In genomic region chr10:123110548-123110947, GRCm38 (mm10) we compare ENCODE assay signal across 15 mouse cellular contexts. TPM values are rescaled to one million over a fixed set of nuclear protein-coding genes. Genes with fewer than 3 reads are reported as not detected.
DNase-seq lines count a peak whose midpoint lies in the region; ATAC-seq lines count a peak whose summit lies in the region.
"Had no signal": no experiment of that assay in that cellular context is flagged by ENCODE, and none has a peak within 500 bp of the region (broad histone marks: within the 10 kb centered on the region; RNA-seq: fewer than 3 reads in every experiment).

No protein-coding gene starts in this region.

- H3K4me3 ChIP-seq in heart, embryonic 12.5 days = no peak overlapping the region
- peak overlapping the region; percentile 21 for H3K4me3 ChIP-seq in megakaryocyte, embryonic 14.5 days (replicated peaks)
- H3K4me3 ChIP-seq: heart, embryonic 10.5 days had no signal

- intact Hi-C loops in heart, postnatal 25 days (cut with DNase I) = no loop called here

- DNase-seq in heart, postnatal 25 days (ENCODE audit: low spot score) = no peak
- peak; percentile 8 for DNase-seq in embryo, embryonic 11 days
- DNase-seq in lung, postnatal 36 days = peak; percentile 10
- no peak for DNase-seq in cerebellum, postnatal 25 days
- no peak for DNase-seq in kidney, adult 11 months
- DNase-seq: adrenal gland, postnatal 36 days; gastrocnemius, postnatal 10 days; heart, postnatal 4 days; kidney, postnatal 25 days had no signal

- H3K27ac ChIP-seq in heart, embryonic 12.5 days (ENCODE audit: poor library complexity, severe bottlenecking) = no peak overlapping the region
- H3K27ac ChIP-seq: heart, embryonic 10.5 days had no signal

- H3K4me1 ChIP-seq in heart, embryonic 12.5 days (replicated peaks) = no peaks in the 10 kb centered on the region
- no peaks in the 10 kb centered on the region for H3K4me1 ChIP-seq in megakaryocyte, embryonic 14.5 days
- H3K4me1 ChIP-seq: heart, embryonic 10.5 days had no signal

- H3K9ac ChIP-seq in heart, embryonic 12.5 days = no peak overlapping the region

- peak; percentile 36; the same call in 1 of the 2 replicates for ATAC-seq in heart, embryonic 12.5 days (ENCODE audit: insufficient number of reproducible peaks, low FRiP score)
- ATAC-seq in megakaryocyte, adult 5-6 weeks (ENCODE audit: poor library complexity, severe bottlenecking) = no peak
- ATAC-seq: CD4-positive, CD25-positive, alpha-beta regulatory T cell, adult 4 months; inflammation-experienced regulatory T-cells, adult 6 months had no signal

- H3K4me2 ChIP-seq in heart, embryonic 12.5 days = no peak overlapping the region

- WGBS in heart, embryonic 12.5 days = 76% methylated on average over 11 of the region's 11 CpGs

- no peaks in the 10 kb centered on the region for H3K9me3 ChIP-seq in heart, embryonic 12.5 days (replicated peaks)
- H3K9me3 ChIP-seq in megakaryocyte, embryonic 14.5 days = no peaks in the 10 kb centered on the region
- H3K9me3 ChIP-seq: heart, embryonic 10.5 days had no signal

- peaks cover 32% of the 10 kb centered on the region for H3K36me3 ChIP-seq in heart, embryonic 12.5 days
- H3K36me3 ChIP-seq in megakaryocyte, embryonic 14.5 days (replicated peaks; ENCODE audit: low read length) = peaks cover 76% of the 10 kb centered on the region

- H3K27me3 ChIP-seq in heart, embryonic 12.5 days (replicated peaks) = no peaks in the 10 kb centered on the region
- H3K27me3 ChIP-seq in megakaryocyte, embryonic 14.5 days (replicated peaks) = no peaks in the 10 kb centered on the region

RNA-seq across cellular contexts. Expression of gene Mon2, which starts 34.2 kb away (rescaled TPM):
- polyA plus RNA-seq in heart, embryonic 12.5 days (2016; fragmentation: Nextera tagmentation; extraction: Ambion mirVana) = 35.9 and 39.9 TPM in 2 replicates
- total RNA-seq in heart, postnatal 25 days (2021) = 10 to 100 TPM; 38.1 to 38.4 TPM
- 3.6 and 4.7 TPM in 2 replicates for polyA plus RNA-seq in megakaryocyte, embryonic 14.5 days (2012; ENCODE audit: insufficient read depth, low replicate concordance)
- 36.0 and 43.7 TPM in 2 replicates for total RNA-seq in megakaryocyte, adult 5-6 weeks (2015)
- total RNA-seq in megakaryocyte, adult 5-6 weeks (2017) = 42.9 and 54.4 TPM in 2 replicates

Comparison
In these comparisons a context has a peak if more than half of its experiments do, and no peak if none do; other contexts are left out.
1. DNase-seq: peak in embryo, embryonic 11 days (single experiment) and lung, postnatal 36 days (single experiment); none in heart, postnatal 25 days (single experiment), cerebellum, postnatal 25 days (0 of 2) and kidney, adult 11 months (single experiment).